Mouse (Mus musculus) embryo, embryonic 10 days (tissue): ENCODE measurements around the gene Card6.
"Not testable (repeated sequence)": the region's sequence is repeated elsewhere in the genome, so short reads cannot be mapped to it uniquely, and the experiment has no call there.

ENCODE experiments used
- DNase-seq: peaks from one replicate; pipeline ENCODE4 v3.0.0-alpha.2; 2015; ENCODE audit warnings: low spot score

Gene Card6

DNA sequence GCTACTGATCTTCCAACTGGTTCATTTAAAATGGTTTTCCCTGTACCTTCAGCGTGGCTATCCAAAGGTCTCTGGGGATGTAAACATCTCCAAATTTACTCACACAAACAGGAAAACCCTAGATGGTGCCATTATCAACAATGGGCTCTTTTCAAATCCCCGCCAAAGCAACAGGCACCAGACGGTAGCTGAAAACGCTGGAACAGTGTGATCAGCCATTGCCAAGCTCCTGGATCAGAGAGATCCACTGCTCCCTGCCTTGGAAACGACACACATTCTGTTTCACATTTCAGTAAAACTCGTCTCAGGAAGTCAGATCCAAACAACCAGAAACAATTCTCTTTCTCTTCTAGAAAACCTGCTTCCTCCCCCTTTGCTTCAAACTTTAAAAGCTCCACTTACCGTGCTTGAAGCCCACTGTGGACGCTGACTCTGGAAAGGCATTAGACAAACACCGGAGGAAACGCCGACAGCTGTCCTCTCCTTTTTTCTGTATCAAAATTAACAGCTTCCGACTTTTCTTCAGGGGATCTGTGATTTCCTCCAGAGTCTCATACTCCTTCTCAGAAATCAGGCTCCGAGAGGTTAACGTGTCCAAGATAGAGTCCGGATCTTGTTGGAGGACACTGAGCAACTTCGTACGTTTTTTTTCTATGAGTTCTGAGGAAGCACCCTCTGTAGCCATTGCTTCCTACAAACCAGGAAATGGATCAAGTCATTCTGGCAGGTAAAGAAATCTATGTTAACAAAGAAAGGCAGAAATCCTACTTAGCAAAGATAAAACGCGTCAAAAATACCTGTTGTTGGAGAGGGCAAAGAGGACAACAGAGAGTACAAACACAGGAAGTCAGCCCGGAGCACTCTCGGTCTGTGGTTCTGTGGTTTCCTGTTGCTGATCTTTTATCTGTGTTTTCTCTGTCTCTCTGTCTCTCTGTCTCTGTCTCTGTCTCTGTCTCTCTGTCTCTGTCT lies at the start of gene Card6:
Gene Card6, minus strand, starts transcription at position 854 of the 969 bp plus-strand sequence.
- no peak for DNase-seq

DNA sequence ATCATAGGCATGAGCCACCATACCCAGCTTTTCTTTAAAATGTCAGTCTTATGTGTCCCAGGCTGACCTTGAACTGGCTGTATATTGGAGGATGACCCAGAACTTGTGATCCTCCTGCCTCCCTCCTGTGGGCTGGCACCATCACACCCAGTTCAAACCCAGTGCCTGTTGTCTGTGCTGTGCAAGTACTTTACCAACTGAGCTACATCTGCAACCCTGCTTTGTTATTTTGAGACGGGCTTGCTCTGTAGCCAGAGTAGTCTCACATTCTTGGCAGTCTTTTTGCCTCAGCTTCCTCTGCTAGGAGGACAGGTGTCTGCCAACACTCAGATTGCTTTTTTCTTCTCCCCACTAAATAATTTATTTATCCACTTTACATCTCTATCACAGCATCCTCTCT lies 49.0 kb upstream of the Card6 start:
- DNase-seq = no peak

DNA sequence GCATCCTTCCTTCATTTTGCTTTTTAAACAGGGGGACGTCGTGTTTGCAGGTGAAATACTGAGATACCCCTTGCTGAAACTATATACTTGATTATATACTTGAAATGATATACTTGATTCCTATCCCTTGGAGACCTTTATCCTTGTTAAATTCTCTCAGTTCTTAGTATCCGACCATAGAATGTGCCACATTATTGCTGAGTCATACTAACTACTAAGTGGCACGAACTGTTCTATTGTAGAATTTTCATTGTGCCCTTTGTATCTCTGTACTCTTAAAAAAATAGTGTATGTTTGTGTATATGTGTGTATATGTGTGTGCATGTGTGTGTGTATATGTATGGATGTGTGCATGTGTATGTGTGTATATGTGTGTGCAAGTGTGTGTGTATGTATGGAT lies 48.0 kb upstream of the Card6 start:
- no peak for DNase-seq

DNA sequence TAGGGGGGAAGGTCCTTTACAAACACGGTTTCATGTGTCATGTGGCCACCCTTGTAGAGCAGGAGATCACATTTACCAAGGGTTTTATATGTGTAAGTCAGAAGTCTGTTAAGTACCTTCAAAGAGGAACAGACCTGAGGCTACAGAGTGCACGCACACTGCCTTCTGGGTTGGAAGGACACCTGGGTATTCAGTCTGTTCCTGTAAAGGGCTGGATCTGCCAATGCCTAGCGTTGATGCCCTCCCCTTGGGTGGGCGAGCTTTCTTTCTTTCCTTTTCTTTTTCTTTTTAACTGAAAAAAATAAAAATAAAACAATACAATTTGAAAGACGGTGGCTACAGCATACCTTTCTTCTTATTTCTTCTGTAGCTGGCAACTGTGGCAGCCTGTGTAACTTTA lies 46.8 kb upstream of the Card6 start:
- no peak for DNase-seq

GRCm38 (mm10) chr15:5154621-5155020 lies 46.3 kb upstream of the Card6 start:
- DNase-seq = no peak

- DNase-seq = no peak
These were observed 43.8 kb upstream of the Card6 start for GRCm38 (mm10) chr15:5152171-5152570.

- DNase-seq = no peak
These were observed 40.8 kb upstream of the Card6 start for GRCm38 (mm10) chr15:5149187-5149586.

GRCm38 (mm10) chr15:5145196-5145945 lies 37.0 kb upstream of the Card6 start:
- no peak for DNase-seq

DNA sequence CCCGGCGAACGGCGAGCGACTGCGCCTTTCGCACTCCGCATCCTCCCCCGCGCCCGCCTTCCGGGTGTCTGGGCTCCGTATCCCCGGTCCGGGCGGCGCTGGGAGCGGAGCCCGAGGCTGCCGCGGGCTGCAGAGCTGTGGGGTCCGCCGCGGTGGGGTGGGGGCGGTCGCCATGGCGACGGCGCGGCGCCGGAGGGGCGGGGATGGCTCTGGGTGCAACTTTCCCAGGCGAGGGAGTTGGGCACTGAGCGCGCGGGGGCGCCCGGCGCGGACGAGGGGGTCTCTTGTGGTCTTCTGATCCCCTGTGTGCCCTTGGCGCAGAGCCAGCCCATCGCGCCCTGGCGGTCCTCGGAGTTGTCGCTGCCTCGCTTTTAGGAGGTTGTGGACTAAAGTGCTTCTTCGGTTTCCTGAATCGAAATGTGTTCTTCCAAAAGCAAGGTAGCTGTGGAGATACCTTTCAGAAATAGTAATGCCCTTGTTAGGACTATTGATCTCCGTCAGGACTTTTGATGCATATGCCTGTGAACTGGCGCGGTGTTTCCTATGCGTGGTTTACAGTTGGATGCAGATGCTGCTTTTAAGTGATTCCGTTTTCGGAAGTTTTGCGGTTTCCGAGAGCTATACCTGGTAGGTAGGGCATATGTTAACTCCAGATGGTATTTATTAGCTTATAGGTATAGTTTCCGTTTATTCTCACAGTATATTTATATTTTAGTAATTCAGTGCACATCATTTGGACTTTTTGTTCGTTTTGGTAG lies 35.9 kb upstream of the Card6 start:
- peak; percentile 74 for DNase-seq

GRCm38 (mm10) chr15:5143361-5144020 lies 35.2 kb upstream of the Card6 start, which contains the start of gene Prkaa1:
Gene Prkaa1 (plus strand): TSS chr15:5143861.
- peak; percentile 76 for DNase-seq

- DNase-seq = no peak
These were observed 34.4 kb upstream of the Card6 start for GRCm38 (mm10) chr15:5142714-5143113.

DNA sequence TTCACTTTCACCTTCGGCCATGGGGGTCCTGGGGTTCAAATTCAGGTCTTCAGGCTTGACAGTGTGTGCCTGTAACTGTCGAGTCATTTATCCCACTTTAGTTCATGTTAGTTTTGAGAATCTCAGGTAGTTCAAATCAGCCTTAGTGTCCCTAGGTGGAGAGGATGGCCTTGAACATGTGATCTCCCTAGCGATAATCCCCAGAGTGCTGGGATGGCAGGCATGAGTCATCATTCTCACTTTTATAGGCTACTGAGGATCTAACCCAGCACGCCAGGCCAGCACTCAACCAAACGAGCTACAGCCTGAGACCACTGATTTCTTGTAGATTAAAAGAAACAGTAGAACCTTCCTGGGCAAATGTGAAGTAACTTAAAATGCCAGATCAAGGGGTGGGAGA lies 33.7 kb upstream of the Card6 start:
- DNase-seq = no peak

GRCm38 (mm10) chr15:5140357-5140756 lies 32.0 kb upstream of the Card6 start:
- no peak for DNase-seq

- no peak for DNase-seq
These were observed 31.5 kb upstream of the Card6 start for GRCm38 (mm10) chr15:5139863-5140262.

- DNase-seq = no peak
These were observed 31.0 kb upstream of the Card6 start for GRCm38 (mm10) chr15:5139366-5139765.

GRCm38 (mm10) chr15:5138021-5138856 lies 29.9 kb upstream of the Card6 start:
- no peak for DNase-seq

DNA sequence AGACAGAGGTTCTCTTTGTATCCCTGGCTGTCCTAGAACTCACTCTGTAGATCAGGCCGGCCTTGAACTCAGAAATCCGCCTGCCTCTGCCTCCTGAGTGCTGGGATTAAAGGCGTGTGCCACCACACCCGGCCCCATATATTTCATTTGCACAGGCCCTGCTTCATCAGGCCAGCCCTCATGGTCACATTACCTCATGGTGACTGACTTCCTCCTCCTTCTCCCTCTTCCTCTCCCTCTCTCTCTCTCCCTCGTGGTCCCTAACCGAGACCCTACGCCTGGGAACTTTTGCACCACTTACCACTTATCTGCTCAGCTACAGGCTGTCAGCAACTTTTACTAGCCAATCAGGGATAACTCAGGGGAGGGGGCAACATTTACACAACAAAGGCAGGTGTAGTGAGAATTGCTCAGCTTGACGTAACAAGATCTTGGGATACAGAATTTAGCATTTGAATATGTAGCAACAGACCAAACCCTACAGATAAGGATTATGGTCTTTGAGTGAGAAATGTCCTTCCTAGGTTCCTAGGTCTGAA lies 26.7 kb upstream of the Card6 start:
- DNase-seq = no peak

DNA sequence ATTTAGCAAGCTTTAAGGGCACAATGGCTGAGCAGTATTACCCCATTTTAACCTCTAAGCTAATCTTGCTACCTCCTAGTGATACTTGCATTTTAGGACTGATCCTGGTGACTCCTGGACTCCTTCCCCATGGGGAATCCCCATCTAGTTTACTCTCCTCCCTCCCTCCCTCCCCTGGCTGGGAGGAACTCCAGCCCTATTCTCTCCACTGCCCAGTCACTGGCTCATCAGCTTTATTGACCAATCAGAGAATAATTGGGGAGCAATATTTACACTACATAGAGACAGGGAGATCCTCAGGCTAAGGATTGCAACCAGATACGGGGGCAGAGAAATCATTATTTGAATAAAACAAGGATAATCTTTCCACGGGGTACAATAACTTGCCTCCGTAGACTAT lies 25.8 kb upstream of the Card6 start:
- DNase-seq = no peak

- no peak for DNase-seq
These were observed 25.0 kb upstream of the Card6 start for GRCm38 (mm10) chr15:5133301-5133700.

DNA sequence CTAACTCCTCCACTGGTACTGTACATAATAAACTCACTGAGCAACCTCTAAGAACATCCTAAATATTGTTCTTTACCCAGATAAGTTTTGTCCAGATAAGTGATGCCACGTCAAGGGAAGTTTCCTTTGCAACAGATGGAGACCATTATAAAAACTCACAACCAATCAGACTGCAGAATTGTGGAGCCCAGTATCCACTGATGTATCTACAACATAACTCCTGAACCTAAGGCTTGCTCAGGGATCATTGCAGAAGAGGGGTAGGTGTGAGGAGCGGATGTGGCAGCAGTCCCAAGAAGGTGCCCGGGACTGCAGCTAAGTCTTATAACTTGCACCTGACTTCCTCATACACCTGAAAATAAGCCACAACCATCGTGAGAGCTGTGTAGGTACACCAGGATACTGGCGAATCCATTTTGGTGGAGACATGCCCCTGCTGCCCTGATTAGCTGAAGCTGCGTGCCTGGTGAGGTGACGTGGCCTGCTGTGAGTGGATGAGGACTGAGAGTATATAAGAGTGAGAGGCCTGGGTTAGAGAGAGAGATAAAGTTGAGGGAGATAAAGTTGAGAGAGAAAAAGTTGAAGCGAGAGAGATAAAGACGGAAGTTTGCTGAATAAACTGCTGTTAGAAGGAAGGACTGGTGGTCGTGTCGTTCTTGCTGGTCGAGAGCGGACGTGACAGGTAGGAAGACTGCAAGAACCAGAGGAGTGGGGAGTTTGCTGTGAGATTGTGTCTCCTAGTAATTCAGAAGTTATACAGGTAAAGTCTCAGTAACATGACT lies 22.7 kb upstream of the Card6 start:
- DNase-seq = not testable (repeated sequence)
